Mouse (Mus musculus): ENCODE measurements around the gene Gnb3. TPM values are rescaled to one million over a fixed set of nuclear protein-coding genes. Genes with fewer than 3 reads are reported as not detected.

Gene Gnb3
- polyA plus RNA-seq, 1 experiment from 2014 or later, result 2.1 TPM

- H3K27me3 ChIP-seq, result no peaks in the 10 kb centered on the region
- H3K36me3 ChIP-seq, result no peaks in the 10 kb centered on the region
- H3K4me2 ChIP-seq (replicated peaks), result no peak overlapping the region
- peak overlapping the region; percentile 13; the same call in 1 of the 2 replicates for H3K27ac ChIP-seq (replicated peaks)
- 18% methylated on average over 4 of the region's 4 CpGs for WGBS
- H3K9me3 ChIP-seq (replicated peaks), result no peaks in the 10 kb centered on the region
- no peak overlapping the region for H3K4me3 ChIP-seq (replicated peaks)
- ATAC-seq (ENCODE audit: insufficient number of reproducible peaks, low FRiP score, low TSS enrichment, low read depth), result no peak
- no peak overlapping the region for H3K9ac ChIP-seq
- H3K4me1 ChIP-seq, result no peaks in the 10 kb centered on the region
These were observed 50.0 kb downstream of the Gnb3 start for GRCm38 (mm10) chr6:124790121-124790520.

- no peak overlapping the region for H3K4me3 ChIP-seq (replicated peaks)
- H3K36me3 ChIP-seq, result no peaks in the 10 kb centered on the region
- WGBS, result 85% methylated on average over 4 of the region's 4 CpGs
These were observed 50.6 kb downstream of the Gnb3 start for GRCm38 (mm10) chr6:124789519-124789918.

GRCm38 (mm10) chr6:124787722-124788121, 52.4 kb downstream of the Gnb3 start:
- no peak for ATAC-seq (ENCODE audit: insufficient number of reproducible peaks, low FRiP score, low TSS enrichment, low read depth)
- H3K36me3 ChIP-seq, result no peaks in the 10 kb centered on the region
- H3K4me1 ChIP-seq, result peaks cover under 1% of the 10 kb centered on the region; the same call in 1 of the 2 replicates
- no peak overlapping the region for H3K4me2 ChIP-seq (replicated peaks)
- no peak overlapping the region for H3K27ac ChIP-seq (replicated peaks)
- H3K4me3 ChIP-seq (replicated peaks), result no peak overlapping the region
- no peaks in the 10 kb centered on the region for H3K9me3 ChIP-seq (replicated peaks)
- no peaks in the 10 kb centered on the region for H3K27me3 ChIP-seq
- no peak overlapping the region for H3K9ac ChIP-seq
- WGBS, result 81% methylated on average over 10 of the region's 10 CpGs

More at GRCm38 (mm10) chr6:124789519-124789918, 50.6 kb downstream of the Gnb3 start:
- H3K4me1 ChIP-seq, result no peaks in the 10 kb centered on the region
- no peak overlapping the region for H3K4me2 ChIP-seq (replicated peaks)
- no peaks in the 10 kb centered on the region for H3K27me3 ChIP-seq
- H3K9me3 ChIP-seq (replicated peaks), result no peaks in the 10 kb centered on the region
- no peak overlapping the region for H3K9ac ChIP-seq
- no peak for ATAC-seq (ENCODE audit: insufficient number of reproducible peaks, low FRiP score, low TSS enrichment, low read depth)
- H3K27ac ChIP-seq (replicated peaks), result no peak overlapping the region

GRCm38 (mm10) chr6:124786756-124787420, 53.2 kb downstream of the Gnb3 start:
- Histone ChIP-seq H3K4me3 (replicated peaks) (no peak overlapping the region), H3K36me3 (no peaks in the 10 kb centered on the region), H3K27ac (replicated peaks) (no peak overlapping the region), H3K9me3 (replicated peaks) (no peaks in the 10 kb centered on the region), H3K27me3 (no peaks in the 10 kb centered on the region), H3K4me1 (peaks cover 5% of the 10 kb centered on the region; the same call in 1 of the 2 replicates), H3K9ac (no peak overlapping the region), H3K4me2 (replicated peaks) (no peak overlapping the region)
- no peak for ATAC-seq (ENCODE audit: insufficient number of reproducible peaks, low FRiP score, low TSS enrichment, low read depth)
- WGBS, result 57% methylated on average over 8 of the region's 8 CpGs

Other genes with a start within 250 kb of the Gnb3 start
- 0.14 and 0.21 TPM in 2 replicates for gene C1s2, start 204.2 kb downstream of the Gnb3 start, polyA plus RNA-seq (2015; fragmentation: Nextera tagmentation; extraction: Ambion mirVana)
- gene Lpcat3, start 177.2 kb downstream of the Gnb3 start, polyA plus RNA-seq (2015; fragmentation: Nextera tagmentation; extraction: Ambion mirVana), result 56.0 and 56.1 TPM in 2 replicates
- gene Emg1, start 128.1 kb downstream of the Gnb3 start, polyA plus RNA-seq (2015; fragmentation: Nextera tagmentation; extraction: Ambion mirVana), result 171 and 186 TPM in 2 replicates
- 301 and 317 TPM in 2 replicates for gene Phb2, start 127.9 kb downstream of the Gnb3 start, polyA plus RNA-seq (2015; fragmentation: Nextera tagmentation; extraction: Ambion mirVana)
- 19.9 and 20.2 TPM in 2 replicates for gene Ptpn6, start 101.6 kb downstream of the Gnb3 start, polyA plus RNA-seq (2015; fragmentation: Nextera tagmentation; extraction: Ambion mirVana)
- gene Grcc10, start 98.9 kb downstream of the Gnb3 start, polyA plus RNA-seq (2015; fragmentation: Nextera tagmentation; extraction: Ambion mirVana), result 416 TPM in 2 replicates
- gene Gm45234, start 84.3 kb downstream of the Gnb3 start, polyA plus RNA-seq (2015; fragmentation: Nextera tagmentation; extraction: Ambion mirVana), result not detected in 2 replicates
- gene Atn1, start 83.8 kb downstream of the Gnb3 start, polyA plus RNA-seq (2015; fragmentation: Nextera tagmentation; extraction: Ambion mirVana), result 20.1 and 21.0 TPM in 2 replicates
- gene Eno2, start 70.6 kb downstream of the Gnb3 start, polyA plus RNA-seq (2015; fragmentation: Nextera tagmentation; extraction: Ambion mirVana), result 11.8 and 12.7 TPM in 2 replicates
- 26.7 and 47.5 TPM in 2 replicates for gene Lrrc23, start 60.5 kb downstream of the Gnb3 start, polyA plus RNA-seq (2015; fragmentation: Nextera tagmentation; extraction: Ambion mirVana)
- gene Spsb2, start 31.6 kb downstream of the Gnb3 start, polyA plus RNA-seq (2015; fragmentation: Nextera tagmentation; extraction: Ambion mirVana), result 16.4 and 17.5 TPM in 2 replicates
- gene Tpi1, start 26.0 kb downstream of the Gnb3 start, polyA plus RNA-seq (2015; fragmentation: Nextera tagmentation; extraction: Ambion mirVana), result 779 and 809 TPM in 2 replicates
- 140 and 141 TPM in 2 replicates for gene Usp5, start 10.8 kb downstream of the Gnb3 start, polyA plus RNA-seq (2015; fragmentation: Nextera tagmentation; extraction: Ambion mirVana)
- gene Cdca3, start 10.7 kb downstream of the Gnb3 start, polyA plus RNA-seq (2015; fragmentation: Nextera tagmentation; extraction: Ambion mirVana), result 128 and 138 TPM in 2 replicates
- 55.9 and 57.6 TPM in 2 replicates for gene P3h3, start 17.5 kb upstream of the Gnb3 start, polyA plus RNA-seq (2015; fragmentation: Nextera tagmentation; extraction: Ambion mirVana)
- gene Gpr162, start 23.7 kb upstream of the Gnb3 start, polyA plus RNA-seq (2015; fragmentation: Nextera tagmentation; extraction: Ambion mirVana), result 2.6 and 3.4 TPM in 2 replicates
- 0.36 and 0.60 TPM in 2 replicates for gene Cd4, start 47.9 kb upstream of the Gnb3 start, polyA plus RNA-seq (2015; fragmentation: Nextera tagmentation; extraction: Ambion mirVana)
- gene Lag3, start 71.4 kb upstream of the Gnb3 start, polyA plus RNA-seq (2015; fragmentation: Nextera tagmentation; extraction: Ambion mirVana), result 2.8 and 4.0 TPM in 2 replicates
- 355 and 368 TPM in 2 replicates for gene Ptms, start 79.8 kb upstream of the Gnb3 start, polyA plus RNA-seq (2015; fragmentation: Nextera tagmentation; extraction: Ambion mirVana)
- gene Mlf2, start 91.1 kb upstream of the Gnb3 start, polyA plus RNA-seq (2015; fragmentation: Nextera tagmentation; extraction: Ambion mirVana), result 373 and 388 TPM in 2 replicates
- 144 and 150 TPM in 2 replicates for gene Cops7a, start 125.3 kb upstream of the Gnb3 start, polyA plus RNA-seq (2015; fragmentation: Nextera tagmentation; extraction: Ambion mirVana)
- 11.3 and 13.7 TPM in 2 replicates for gene Pianp, start 156.4 kb upstream of the Gnb3 start, polyA plus RNA-seq (2015; fragmentation: Nextera tagmentation; extraction: Ambion mirVana)
- 18.2 and 19.2 TPM in 2 replicates for gene Zfp384, start 168.9 kb upstream of the Gnb3 start, polyA plus RNA-seq (2015; fragmentation: Nextera tagmentation; extraction: Ambion mirVana)
- gene Ing4, start 199.5 kb upstream of the Gnb3 start, polyA plus RNA-seq (2015; fragmentation: Nextera tagmentation; extraction: Ambion mirVana), result 154 TPM in 2 replicates
- 12.5 and 18.4 TPM in 2 replicates for gene Acrbp, start 209.4 kb upstream of the Gnb3 start, polyA plus RNA-seq (2015; fragmentation: Nextera tagmentation; extraction: Ambion mirVana)
- 3.6 and 5.4 TPM in 2 replicates for gene Lpar5, start 227.6 kb upstream of the Gnb3 start, polyA plus RNA-seq (2015; fragmentation: Nextera tagmentation; extraction: Ambion mirVana)